Mouse (Mus musculus): ENCODE measurements around the gene D230025D16Rik.

The D230025D16Rik gene

GRCm38 (mm10) chr8:105237442-105238142 lies 12.6 kb downstream of the D230025D16Rik start:
- DNase-seq (ENCODE audit: low read depth), result no peak

GRCm38 (mm10) chr8:105241016-105241415 lies 16.1 kb downstream of the D230025D16Rik start:
- DNase-seq (ENCODE audit: low read depth), result no peak

GRCm38 (mm10) chr8:105251954-105252353 lies 27.0 kb downstream of the D230025D16Rik start:
- DNase-seq (ENCODE audit: low read depth), result no peak

- no peak for DNase-seq (ENCODE audit: low read depth)
Measured at GRCm38 (mm10) chr8:105252680-105253537, 28.0 kb downstream of the D230025D16Rik start.

- no peak for DNase-seq (ENCODE audit: low read depth)
Measured at GRCm38 (mm10) chr8:105253766-105254151, 28.8 kb downstream of the D230025D16Rik start.

- DNase-seq (ENCODE audit: low read depth), result peak; percentile 73
Measured at GRCm38 (mm10) chr8:105254152-105254965, 29.4 kb downstream of the D230025D16Rik start.

GRCm38 (mm10) chr8:105254966-105255350 lies 30.0 kb downstream of the D230025D16Rik start, which contains the start of gene B3gnt9:
Gene B3gnt9, minus strand, starts transcription at chr8:105255153.
- DNase-seq (ENCODE audit: low read depth), result peak; percentile 61

- DNase-seq (ENCODE audit: low read depth), result no peak
Measured at GRCm38 (mm10) chr8:105257318-105258114, 32.6 kb downstream of the D230025D16Rik start.

- DNase-seq (ENCODE audit: low read depth), result no peak
Measured at GRCm38 (mm10) chr8:105258911-105259720, 34.2 kb downstream of the D230025D16Rik start.

GRCm38 (mm10) chr8:105259721-105260320 lies 34.9 kb downstream of the D230025D16Rik start:
- no peak for DNase-seq (ENCODE audit: low read depth)

GRCm38 (mm10) chr8:105260371-105261099 lies 35.6 kb downstream of the D230025D16Rik start:
- no peak for DNase-seq (ENCODE audit: low read depth)

GRCm38 (mm10) chr8:105261326-105261980 lies 36.5 kb downstream of the D230025D16Rik start:
- DNase-seq (ENCODE audit: low read depth), result no peak

GRCm38 (mm10) chr8:105263244-105263912 lies 38.4 kb downstream of the D230025D16Rik start:
- no peak for DNase-seq (ENCODE audit: low read depth)

GRCm38 (mm10) chr8:105264024-105264982 lies 39.4 kb downstream of the D230025D16Rik start, which contains the start of the genes Tradd and Fbxl8:
Gene Tradd, minus strand, starts transcription at chr8:105264609.
Gene Fbxl8, plus strand, starts transcription at chr8:105264648.
- DNase-seq (ENCODE audit: low read depth), result peak; percentile 28

GRCm38 (mm10) chr8:105265128-105265527 lies 40.2 kb downstream of the D230025D16Rik start:
- no peak for DNase-seq (ENCODE audit: low read depth)

GRCm38 (mm10) chr8:105266775-105267174 lies 41.8 kb downstream of the D230025D16Rik start:
- DNase-seq (ENCODE audit: low read depth), result no peak

All from fibroblast of lung, adult 2 months (primary cell).